Mouse (Mus musculus) ES-E14 (cell line): Measurements from ENCODE around the gene Vps53.

Source experiments
- CHD2 ChIP-seq: IDR thresholded peaks from 2 replicates; pipeline ENCODE4 v1.6.1; 2014; ENCODE audit warnings: mild to moderate bottlenecking, low read depth, low read length, inconsistent platforms
- HCFC1 ChIP-seq: IDR thresholded peaks from 2 replicates; pipeline ENCODE4 v1.6.1; 2012; ENCODE audit warnings: low read length, inconsistent platforms, borderline replicate concordance; ENCODE audit not compliant: insufficient read depth
- MAFK ChIP-seq: IDR thresholded peaks from 2 replicates; pipeline ENCODE4 v1.6.1; 2014; ENCODE audit warnings: mild to moderate bottlenecking, low read depth, low read length, inconsistent platforms; ENCODE audit not compliant: insufficient read depth
- ZC3H11A ChIP-seq: IDR thresholded peaks from 2 replicates; pipeline ENCODE4 v1.6.1; 2012; ENCODE audit warnings: low read depth, mild to moderate bottlenecking, inconsistent platforms, low read length, borderline replicate concordance
- ZNF384 ChIP-seq: IDR thresholded peaks from 2 replicates; pipeline ENCODE4 v1.6.1; 2012; ENCODE audit warnings: low read depth, low read length, inconsistent platforms

- no peak for TF ChIP-seq CHD2
- TF ChIP-seq MAFK, result no peak
- no peak for TF ChIP-seq ZC3H11A
- TF ChIP-seq HCFC1, result no peak
- no peak for TF ChIP-seq ZNF384
Observed at GRCm38 (mm10) chr11:76050509-76050908, 128.9 kb downstream of the Vps53 start.
